20 mouse cellular contexts compared by ENCODE assay signal in the genomic region with DNA sequence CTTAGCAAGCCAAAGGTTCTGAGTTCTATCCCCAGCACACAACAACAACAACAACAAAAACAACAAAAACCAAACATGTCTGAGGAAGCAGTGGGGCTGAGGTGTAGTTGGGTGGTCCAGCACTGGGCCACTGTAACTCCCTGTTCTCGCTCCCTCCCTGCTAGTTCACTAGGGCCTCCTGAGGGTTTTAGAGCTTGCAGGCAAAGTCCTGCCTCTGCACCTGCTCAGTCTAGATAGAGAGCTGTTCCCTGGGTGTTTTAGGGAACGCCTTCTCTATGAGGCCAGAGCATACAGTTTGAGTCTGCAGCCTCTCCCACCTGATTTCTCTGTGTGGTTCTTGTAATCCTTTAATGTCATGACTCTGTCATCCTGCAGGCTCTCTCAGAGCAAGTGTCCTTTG. TPM values are rescaled to one million over a fixed set of nuclear protein-coding genes. Genes with fewer than 3 reads are reported as not detected.
A peak's percentile ranks its signal among the peaks of the same experiment; 100 is the strongest.
DNase-seq lines count a peak whose midpoint lies in the region; ATAC-seq and TF ChIP-seq lines count a peak whose summit lies in the region.
"Had no signal": no experiment of that assay in that cellular context is flagged by ENCODE, and none has a peak within 500 bp of the region (broad histone marks: within the 10 kb centered on the region; RNA-seq: fewer than 3 reads in every experiment).

No protein-coding gene starts in this region.

- H3K27me3 ChIP-seq in lung, embryonic 16.5 days (ENCODE audit: control insufficient read depth, insufficient read depth, low read depth, low read length), result no peaks in the 10 kb centered on the region
- no peaks in the 10 kb centered on the region for H3K27me3 ChIP-seq in lung, postnatal 0 days (replicated peaks; ENCODE audit: insufficient read depth, low read length)
- H3K27me3 ChIP-seq in liver, postnatal 0 days (ENCODE audit: insufficient read depth, low read length), result no peaks in the 10 kb centered on the region
- H3K27me3 ChIP-seq: embryonic facial prominence, embryonic 12.5 days had no signal

- H3K36me3 ChIP-seq in lung, embryonic 16.5 days (ENCODE audit: control insufficient read depth, insufficient read depth, low read length), result no peaks in the 10 kb centered on the region
- H3K36me3 ChIP-seq in lung, postnatal 0 days (ENCODE audit: insufficient read depth, low read length), result no peaks in the 10 kb centered on the region
- no peaks in the 10 kb centered on the region for H3K36me3 ChIP-seq in liver, postnatal 0 days (replicated peaks; ENCODE audit: insufficient read depth, low read length)
- H3K36me3 ChIP-seq: embryonic facial prominence, embryonic 12.5 days; heart, embryonic 10.5 days; hindbrain, embryonic 15.5 days; liver, embryonic 15.5 days; neural tube, embryonic 13.5 days had no signal

- 61% methylated on average over 2 of the region's 2 CpGs for WGBS in lung, embryonic 16.5 days
- 85% methylated on average over 2 of the region's 2 CpGs for WGBS in lung, postnatal 0 days
- 75% methylated on average over 2 of the region's 2 CpGs for WGBS in liver, postnatal 0 days (ENCODE audit: insufficient replicate concordance)

- no peak overlapping the region for H3K4me3 ChIP-seq in lung, embryonic 16.5 days (ENCODE audit: low read length)
- no peak overlapping the region for H3K4me3 ChIP-seq in lung, postnatal 0 days (ENCODE audit: low read depth, low read length)
- no peak overlapping the region for H3K4me3 ChIP-seq in liver, postnatal 0 days (ENCODE audit: low read depth, low read length)
- H3K4me3 ChIP-seq: embryonic facial prominence, embryonic 12.5 days; erythroblast, embryonic 14.5 days; forebrain, embryonic 13.5 days; heart, embryonic 10.5 days; hindbrain, embryonic 15.5 days; liver, embryonic 15.5 days; myocyte; neural tube, embryonic 13.5 days had no signal

- peak overlapping the region; percentile 3; the same call in 1 of the 2 replicates for H3K27ac ChIP-seq in lung, embryonic 16.5 days (ENCODE audit: low read length)
- no peak overlapping the region for H3K27ac ChIP-seq in lung, postnatal 0 days (ENCODE audit: low read length)
- H3K27ac ChIP-seq in liver, postnatal 0 days (ENCODE audit: low read depth), result 0 out of 2 replicates have a peak overlapping the region, but pooled peaks have one; percentile 76
- H3K27ac ChIP-seq: embryonic facial prominence, embryonic 12.5 days; forebrain, embryonic 13.5 days; heart, embryonic 10.5 days; hindbrain, embryonic 15.5 days; neural tube, embryonic 13.5 days had no signal

- no peak for TF ChIP-seq EP300 in lung, postnatal 0 days (IDR thresholded peaks at IDR 0.05)
- TF ChIP-seq EP300 in liver, postnatal 0 days (IDR thresholded peaks at IDR 0.05; ENCODE audit: low read depth), result no peak

- intact Hi-C loops in heart, postnatal 10 days (cut with DNase I), result no loop called here
- intact Hi-C loops in left cerebral cortex, postnatal 4 days (cut with DNase I), result no loop called here

- no peak overlapping the region for H3K9ac ChIP-seq in lung, embryonic 16.5 days (ENCODE audit: low read length)
- H3K9ac ChIP-seq in lung, postnatal 0 days (replicated peaks; ENCODE audit: low read depth), result no peak overlapping the region
- H3K9ac ChIP-seq in liver, postnatal 0 days (replicated peaks), result no peak overlapping the region
- H3K9ac ChIP-seq: embryonic facial prominence, embryonic 12.5 days; forebrain, embryonic 13.5 days; hindbrain, embryonic 15.5 days; liver, embryonic 15.5 days; neural tube, embryonic 13.5 days had no signal

- DNase-seq in heart, adult 11 months, result peak; percentile 50
- DNase-seq in heart, postnatal 10 days, result no peak
- no peak for DNase-seq in lung, postnatal 0 days (ENCODE audit: low spot score)
- no peak for DNase-seq in liver, postnatal 0 days
- DNase-seq in left cerebral cortex, postnatal 4 days, result no peak
- DNase-seq in layer of hippocampus, adult 18-20 months (ENCODE audit: low spot score in 2 of 2), result no peak
- DNase-seq: adrenal gland, postnatal 36 days; cerebellum, postnatal 10 days; kidney, adult 11 months had no signal

- no peaks in the 10 kb centered on the region for H3K9me3 ChIP-seq in lung, embryonic 16.5 days (ENCODE audit: control insufficient read depth, low read length)
- H3K9me3 ChIP-seq in lung, postnatal 0 days (ENCODE audit: low read length), result no peaks in the 10 kb centered on the region
- no peaks in the 10 kb centered on the region for H3K9me3 ChIP-seq in liver, postnatal 0 days (ENCODE audit: low read length)
- H3K9me3 ChIP-seq: embryonic facial prominence, embryonic 12.5 days; forebrain, embryonic 13.5 days; heart, embryonic 10.5 days; hindbrain, embryonic 15.5 days; liver, embryonic 15.5 days; neural tube, embryonic 13.5 days had no signal

- no peak for TF ChIP-seq CTCF in lung, postnatal 0 days (IDR thresholded peaks at IDR 0.05)
- no peak for TF ChIP-seq CTCF in liver, postnatal 0 days (IDR thresholded peaks at IDR 0.05; ENCODE audit: low read depth)

- peaks cover 22% of the 10 kb centered on the region for H3K4me1 ChIP-seq in lung, embryonic 16.5 days (replicated peaks; ENCODE audit: control insufficient read depth, insufficient read depth, low read length)
- H3K4me1 ChIP-seq in lung, postnatal 0 days (ENCODE audit: insufficient read depth, low read depth, low read length), result no peaks in the 10 kb centered on the region; the same call in 1 of the 2 replicates
- peaks cover 10% of the 10 kb centered on the region for H3K4me1 ChIP-seq in liver, postnatal 0 days (ENCODE audit: insufficient read depth)
- H3K4me1 ChIP-seq: forebrain, embryonic 13.5 days; hindbrain, embryonic 15.5 days had no signal

- ATAC-seq in lung, embryonic 16.5 days (ENCODE audit: low read depth), result no peak
- no peak for ATAC-seq in lung, postnatal 0 days
- ATAC-seq in liver, postnatal 0 days, result no peak
- ATAC-seq: CD4-positive, CD25-positive, alpha-beta regulatory T cell, adult 4 months; forebrain, embryonic 13.5 days; midbrain, embryonic 16.5 days had no signal

- H3K4me2 ChIP-seq in lung, embryonic 16.5 days (ENCODE audit: low read depth, low read length), result no peak overlapping the region
- no peak overlapping the region for H3K4me2 ChIP-seq in lung, postnatal 0 days (replicated peaks; ENCODE audit: low read depth, low read length)
- no peak overlapping the region for H3K4me2 ChIP-seq in liver, postnatal 0 days (ENCODE audit: low read depth, low read length)
- H3K4me2 ChIP-seq: embryonic facial prominence, embryonic 12.5 days; forebrain, embryonic 13.5 days; hindbrain, embryonic 15.5 days; liver, embryonic 15.5 days; neural tube, embryonic 13.5 days had no signal

RNA-seq across cellular contexts. Expression of a gene that starts 11.9 kb away (rescaled TPM):
- 10 to 100 TPM; 49.0 to 58.4 TPM for total RNA-seq in heart, postnatal 10 days (2021)
- 37.1 and 40.7 TPM in 2 replicates for polyA plus RNA-seq in lung, embryonic 16.5 days (2015; fragmentation: Nextera tagmentation; extraction: Ambion mirVana)
- polyA plus RNA-seq in lung, postnatal 0 days (2015; fragmentation: Nextera tagmentation; extraction: Ambion mirVana), result 89.1 and 93.9 TPM in 2 replicates
- 14.3 and 20.1 TPM in 2 replicates for polyA plus RNA-seq in liver, postnatal 0 days (2015; fragmentation: Nextera tagmentation; extraction: Ambion mirVana)
- 10 to 100 TPM; 15.9 to 19.1 TPM for total RNA-seq in left cerebral cortex, postnatal 4 days (2021)
- 10 to 100 TPM; 24.4 to 28.0 TPM for total RNA-seq in layer of hippocampus, adult 18-20 months (2021)
